Mouse (Mus musculus): Measurements from ENCODE around the gene Cacna1c.

GRCm38 (mm10) chr6:119058461-119058860, 137.8 kb downstream of the Cacna1c start:
- TF ChIP-seq CTCF (IDR thresholded peaks at IDR 0.05; ENCODE audit: low read depth, low read length) (no peak), POLR2A (IDR thresholded peaks at IDR 0.05; ENCODE audit: insufficient read depth, low read length) (no peak), EP300 (IDR thresholded peaks at IDR 0.05; ENCODE audit: insufficient read depth, low read depth, low read length) (no peak)

Measured in ES-Bruce4 (cell line).